Mouse (Mus musculus): ENCODE measurements around the gene Selenos.

DNA sequence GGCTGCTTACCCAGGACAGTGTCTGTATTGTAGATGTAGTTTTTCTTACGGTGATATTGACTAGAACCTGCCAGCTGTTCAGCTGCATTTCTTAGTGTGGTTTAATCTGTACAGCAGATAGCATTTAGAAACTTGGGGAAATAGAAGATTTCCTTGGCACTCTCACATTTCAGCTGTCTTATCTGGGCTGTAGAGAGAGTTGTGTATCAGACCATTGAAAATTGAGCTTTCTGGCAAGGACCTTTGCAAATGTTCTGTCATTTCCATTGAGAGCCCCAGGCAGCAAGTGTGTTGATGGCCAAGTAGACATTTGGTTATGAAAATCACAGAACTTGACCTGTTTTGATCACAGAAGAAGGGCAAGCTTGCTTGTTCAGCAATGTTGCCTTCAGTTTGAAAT is 40.7 kb downstream of the Selenos start:
- TF ChIP-seq CTCF (IDR thresholded peaks at IDR 0.05; ENCODE audit: borderline replicate concordance, insufficient read depth, low read depth, low read length) (no peak), POLR2A (IDR thresholded peaks at IDR 0.05; ENCODE audit: borderline replicate concordance, insufficient read depth, low read length) (no peak)
